Mouse (Mus musculus): Measurements from ENCODE around the gene Rs1. TPM values are rescaled to one million over a fixed set of nuclear protein-coding genes. Genes with fewer than 3 reads are reported as not detected.
"Not testable (repeated sequence)": the region's sequence is repeated elsewhere in the genome, so short reads cannot be mapped to it uniquely, and the experiment has no call there.

Gene Rs1
- not detected in 2 replicates for polyA plus RNA-seq (2012; rRNA removed)

DNA sequence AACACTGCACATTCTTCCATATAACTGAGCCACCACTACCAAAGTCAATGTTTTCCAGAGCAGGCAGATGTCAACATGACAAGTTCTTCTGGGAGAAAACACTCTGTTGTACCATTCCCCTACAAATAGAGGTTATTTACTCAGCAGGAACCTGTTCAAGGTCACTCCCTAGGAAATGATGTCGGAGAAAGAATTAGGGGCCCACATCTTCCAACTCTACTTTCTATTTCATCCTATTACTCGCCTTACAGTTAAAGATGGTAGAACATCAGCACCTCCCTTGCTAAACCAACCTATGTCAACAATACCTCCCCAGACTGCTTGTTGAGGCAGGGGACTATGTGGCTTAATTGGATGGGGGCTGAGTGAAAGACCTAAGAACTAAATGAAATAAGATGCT lies at the start of gene Rs1:
TSS of gene Rs1 (plus strand) at position 301 of the 400 bp plus-strand sequence.
- TF ChIP-seq POLR2A (IDR thresholded peaks at IDR 0.05; ENCODE audit: borderline replicate concordance, extremely low read depth, low read depth, low read length) = no peak
- no peak for TF ChIP-seq CTCF (IDR thresholded peaks at IDR 0.05; ENCODE audit: insufficient read depth, low read length)
- WGBS = 81% methylated on average over 2 of the region's 2 CpGs
- DNase-seq = no peak
- H3K4me3 ChIP-seq (replicated peaks; ENCODE audit: extremely low read depth, low read depth, low read length) = no peak within 1 kb of the TSS
- H3K4me1 ChIP-seq (ENCODE audit: control insufficient read depth, insufficient read depth, low read length) = no peaks in the 10 kb centered on the region

DNA sequence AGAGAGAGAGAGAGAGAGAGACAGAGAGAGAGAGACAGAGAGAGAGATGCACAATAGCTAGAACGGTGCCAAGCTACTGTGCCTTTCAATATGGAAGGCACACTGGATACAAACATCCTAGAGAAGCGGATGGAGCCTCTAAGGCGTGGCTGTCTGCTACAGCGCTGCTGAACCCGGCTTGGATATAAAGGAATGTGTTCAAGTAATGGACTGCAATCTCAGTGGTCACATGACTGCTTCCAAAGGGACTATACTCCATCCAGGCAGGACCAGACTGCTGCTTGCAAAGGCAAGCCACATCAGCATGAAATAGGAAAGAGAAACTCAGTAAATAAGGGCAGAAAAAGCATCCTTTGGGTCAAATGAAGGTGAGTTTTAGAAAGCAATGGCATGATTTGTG lies 32.2 kb upstream of the Rs1 start, which contains the start of gene Ppef1:
TSS of gene Ppef1 (minus strand) at position 116 of the 400 bp plus-strand sequence.
- no peaks in the 10 kb centered on the region for H3K4me1 ChIP-seq (ENCODE audit: control insufficient read depth, insufficient read depth, low read length)
- no peak for DNase-seq
- WGBS = 73% methylated on average over 5 of the region's 5 CpGs

DNA sequence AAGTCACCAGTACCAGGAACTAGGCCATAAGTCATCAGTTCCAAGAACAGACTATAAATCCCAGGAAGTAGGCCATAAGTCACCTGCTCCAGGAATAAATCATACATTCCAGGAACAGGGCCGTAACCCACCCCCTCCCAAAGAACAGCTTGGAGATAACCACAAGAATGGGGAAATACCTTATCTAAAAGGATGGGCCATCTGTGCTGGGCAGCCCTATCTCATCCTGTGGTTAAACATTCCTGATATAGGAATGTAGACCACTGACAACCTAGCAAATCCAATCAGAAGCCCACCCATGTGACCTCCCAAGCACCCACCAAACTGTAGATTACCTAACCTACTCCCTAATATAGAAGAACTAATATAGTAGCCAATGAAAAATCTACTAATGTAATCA lies 22.4 kb upstream of the Rs1 start:
- Histone ChIP-seq H3K4me3 (replicated peaks; ENCODE audit: extremely low read depth, low read depth, low read length) (no peak overlapping the region), H3K4me1 (ENCODE audit: control insufficient read depth, insufficient read depth, low read length) (no peaks in the 10 kb centered on the region)
- no peak for DNase-seq
- no peak for TF ChIP-seq CTCF (IDR thresholded peaks at IDR 0.05; ENCODE audit: insufficient read depth, low read length)
- no peak for TF ChIP-seq POLR2A (IDR thresholded peaks at IDR 0.05; ENCODE audit: borderline replicate concordance, extremely low read depth, low read depth, low read length)
- WGBS = 68% methylated on average over 1 of the region's 1 CpGs

More for the DNA sequence above, 32.2 kb upstream of the Rs1 start, which contains the start of gene Ppef1:
- no peak within 1 kb of the TSS for H3K4me3 ChIP-seq (replicated peaks; ENCODE audit: extremely low read depth, low read depth, low read length)
- no peak for TF ChIP-seq POLR2A (IDR thresholded peaks at IDR 0.05; ENCODE audit: borderline replicate concordance, extremely low read depth, low read depth, low read length)
- no peak for TF ChIP-seq CTCF (IDR thresholded peaks at IDR 0.05; ENCODE audit: insufficient read depth, low read length)

DNA sequence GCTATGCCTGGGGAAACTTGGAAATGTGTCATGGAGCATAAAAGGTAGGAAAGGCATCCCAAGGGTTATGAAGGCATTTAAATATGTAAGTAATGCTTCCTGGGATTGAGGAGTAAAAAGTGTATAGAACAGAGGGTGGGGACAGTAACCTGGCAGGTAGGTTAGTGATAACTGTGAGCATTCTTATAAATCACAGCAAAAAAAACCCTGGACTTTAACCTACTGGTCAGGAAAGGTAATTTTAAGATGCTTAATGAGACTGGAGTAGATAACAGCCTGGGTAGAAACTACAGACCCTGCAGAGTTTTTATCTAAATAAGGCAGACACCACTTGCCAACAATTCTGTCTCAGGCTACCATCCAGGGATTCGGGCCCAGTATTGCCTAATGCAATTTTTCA lies 19.2 kb upstream of the Rs1 start:
- Histone ChIP-seq H3K4me1 (ENCODE audit: control insufficient read depth, insufficient read depth, low read length) (no peaks in the 10 kb centered on the region), H3K4me3 (replicated peaks; ENCODE audit: extremely low read depth, low read depth, low read length) (no peak overlapping the region)
- DNase-seq = no peak
- TF ChIP-seq POLR2A (IDR thresholded peaks at IDR 0.05; ENCODE audit: borderline replicate concordance, extremely low read depth, low read depth, low read length) (no peak), CTCF (IDR thresholded peaks at IDR 0.05; ENCODE audit: insufficient read depth, low read length) (no peak)
- WGBS = 59% methylated on average over 1 of the region's 1 CpGs

DNA sequence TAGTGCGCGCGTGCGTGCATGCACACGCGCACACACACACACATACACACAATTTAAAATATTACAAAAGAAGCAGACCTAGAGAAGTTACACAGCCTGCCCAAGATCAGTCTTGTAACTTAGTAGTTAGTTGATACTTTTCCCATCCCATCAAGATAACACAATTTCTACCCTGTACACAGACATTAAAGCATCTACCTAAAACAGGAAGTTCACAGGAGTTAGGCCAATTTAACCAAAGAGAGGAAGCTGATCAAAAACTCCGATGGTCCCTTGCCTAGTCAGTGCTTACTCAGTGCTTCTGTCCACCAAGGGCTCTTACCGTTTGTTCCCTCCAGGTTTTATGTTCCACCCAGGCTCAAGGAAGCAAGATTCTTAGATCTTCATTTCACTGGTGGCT lies 17.0 kb upstream of the Rs1 start:
- Histone ChIP-seq H3K4me3 (replicated peaks; ENCODE audit: extremely low read depth, low read depth, low read length) (no peak overlapping the region), H3K4me1 (ENCODE audit: control insufficient read depth, insufficient read depth, low read length) (no peaks in the 10 kb centered on the region)
- 92% methylated on average over 8 of the region's 8 CpGs for WGBS
- DNase-seq = no peak
- TF ChIP-seq CTCF (IDR thresholded peaks at IDR 0.05; ENCODE audit: insufficient read depth, low read length) = no peak
- no peak for TF ChIP-seq POLR2A (IDR thresholded peaks at IDR 0.05; ENCODE audit: borderline replicate concordance, extremely low read depth, low read depth, low read length)

DNA sequence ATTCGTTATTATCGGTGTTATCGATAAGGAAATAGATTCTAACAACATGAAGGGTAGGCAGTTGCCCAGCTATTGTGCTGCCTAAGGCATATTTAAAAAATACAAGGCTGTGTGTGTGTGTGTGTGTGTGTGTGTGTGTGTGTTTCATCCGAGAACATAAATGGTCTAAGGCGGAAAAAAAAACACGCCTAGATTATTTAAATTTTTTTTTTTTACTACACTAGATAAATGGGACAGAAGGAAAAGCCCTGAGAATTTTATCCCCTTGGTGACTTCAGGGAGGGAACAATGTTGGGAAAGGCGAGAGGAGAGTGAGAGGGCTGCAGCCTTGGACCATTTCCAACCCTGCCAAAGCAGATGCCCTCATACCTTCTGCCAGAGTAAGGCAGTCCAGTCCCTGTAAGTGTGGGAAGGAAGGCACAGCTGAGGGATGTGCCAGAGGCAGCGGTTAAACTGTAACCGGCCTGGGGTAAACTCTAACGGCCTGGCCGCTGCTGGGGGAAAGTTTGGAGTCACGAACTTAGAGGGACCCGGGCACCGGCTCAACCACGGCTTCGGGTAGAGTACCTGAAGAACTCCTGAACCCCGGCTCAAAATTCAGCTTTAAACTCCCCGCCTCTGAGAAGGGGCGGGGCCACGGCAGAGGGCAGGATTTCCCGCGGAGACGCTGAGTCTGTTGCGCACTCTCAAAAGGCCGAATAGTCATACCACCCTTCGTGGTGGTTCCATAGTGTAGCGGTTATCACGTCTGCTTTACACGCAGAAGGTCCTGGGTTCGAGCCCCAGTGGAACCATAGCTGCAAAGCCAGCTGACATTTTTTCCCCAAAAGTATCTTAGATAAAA lies 2.2 kb upstream of the Rs1 start:
- no peak for TF ChIP-seq POLR2A (IDR thresholded peaks at IDR 0.05; ENCODE audit: borderline replicate concordance, extremely low read depth, low read depth, low read length)
- no peak for TF ChIP-seq CTCF (IDR thresholded peaks at IDR 0.05; ENCODE audit: insufficient read depth, low read length)
- Histone ChIP-seq H3K4me3 (replicated peaks; ENCODE audit: extremely low read depth, low read depth, low read length) (peak overlapping the region; percentile 95), H3K4me1 (ENCODE audit: control insufficient read depth, insufficient read depth, low read length) (no peaks in the 10 kb centered on the region)
- 31% methylated on average over 30 of the region's 30 CpGs for WGBS
- peak; percentile 90 for DNase-seq

DNA sequence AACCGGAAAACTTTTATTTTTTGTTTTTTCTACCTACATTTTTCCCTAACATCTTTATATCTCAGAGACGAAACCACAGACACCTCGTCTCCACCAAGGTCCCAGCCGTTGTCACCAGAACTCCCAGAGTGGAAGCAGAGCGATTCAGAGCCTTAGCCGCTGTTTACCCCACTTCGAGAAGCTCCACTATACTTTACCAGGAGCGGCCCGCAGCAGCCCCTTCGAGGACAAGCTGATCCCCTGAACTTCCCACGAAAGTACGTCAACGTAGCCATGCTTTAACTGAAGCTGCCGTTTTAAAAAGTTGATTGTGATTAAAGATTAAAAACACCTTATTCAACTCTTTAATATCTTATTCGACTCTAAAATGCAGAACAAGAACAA lies 1.6 kb upstream of the Rs1 start:
- Histone ChIP-seq H3K4me3 (replicated peaks; ENCODE audit: extremely low read depth, low read depth, low read length) (peak overlapping the region; percentile 95), H3K4me1 (ENCODE audit: control insufficient read depth, insufficient read depth, low read length) (no peaks in the 10 kb centered on the region)
- 34% methylated on average over 15 of the region's 15 CpGs for WGBS
- TF ChIP-seq CTCF (IDR thresholded peaks at IDR 0.05; ENCODE audit: insufficient read depth, low read length) (no peak), POLR2A (IDR thresholded peaks at IDR 0.05; ENCODE audit: borderline replicate concordance, extremely low read depth, low read depth, low read length) (no peak)
- no peak for DNase-seq

DNA sequence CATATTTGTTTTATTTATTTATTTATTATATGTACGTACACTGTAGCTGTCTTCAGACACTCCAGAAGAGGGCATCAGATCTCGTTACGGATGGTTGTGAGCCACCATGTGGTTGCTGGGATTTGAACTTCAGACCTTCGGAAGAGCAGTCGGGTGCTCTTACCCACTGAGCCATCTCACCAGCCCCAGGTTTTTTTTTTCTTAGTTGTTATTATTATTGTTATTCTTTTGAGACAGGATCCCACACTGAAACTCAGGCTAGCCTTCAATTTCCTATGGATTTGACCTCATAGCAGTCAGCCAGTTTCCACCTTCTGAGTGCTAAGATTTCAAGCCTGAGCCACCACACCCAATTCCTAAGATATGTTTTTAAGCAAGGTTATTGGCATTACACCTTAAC lies 1.8 kb downstream of the Rs1 start:
- not testable (repeated sequence) for H3K4me1 ChIP-seq (ENCODE audit: control insufficient read depth, insufficient read depth, low read length); DNase-seq; H3K4me3 ChIP-seq (replicated peaks; ENCODE audit: extremely low read depth, low read depth, low read length)
- 69% methylated on average over 5 of the region's 5 CpGs for WGBS

DNA sequence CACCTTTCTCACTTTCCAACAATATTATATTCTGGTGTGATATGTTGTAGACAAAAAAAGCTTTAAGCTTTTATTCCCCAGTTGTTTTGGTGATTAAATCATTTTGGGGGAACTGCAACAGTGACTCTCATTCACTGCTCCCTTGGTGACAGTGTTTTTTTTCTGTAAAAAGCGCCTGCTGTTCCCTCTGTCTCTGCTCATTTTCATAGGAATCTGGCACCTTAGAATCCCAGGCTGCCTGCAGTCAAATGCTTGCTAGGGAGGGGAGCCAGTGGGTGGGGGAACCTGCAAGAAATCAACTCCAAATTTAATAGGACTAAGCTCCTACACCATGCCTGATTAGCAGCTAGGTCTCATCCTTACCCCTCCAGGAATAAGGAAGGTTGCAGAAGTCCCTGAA lies 5.2 kb downstream of the Rs1 start:
- Histone ChIP-seq H3K4me3 (replicated peaks; ENCODE audit: extremely low read depth, low read depth, low read length) (no peak overlapping the region), H3K4me1 (ENCODE audit: control insufficient read depth, insufficient read depth, low read length) (no peaks in the 10 kb centered on the region)
- TF ChIP-seq POLR2A (IDR thresholded peaks at IDR 0.05; ENCODE audit: borderline replicate concordance, extremely low read depth, low read depth, low read length) (no peak), CTCF (IDR thresholded peaks at IDR 0.05; ENCODE audit: insufficient read depth, low read length) (no peak)
- no peak for DNase-seq
- 48% methylated on average over 1 of the region's 1 CpGs for WGBS

DNA sequence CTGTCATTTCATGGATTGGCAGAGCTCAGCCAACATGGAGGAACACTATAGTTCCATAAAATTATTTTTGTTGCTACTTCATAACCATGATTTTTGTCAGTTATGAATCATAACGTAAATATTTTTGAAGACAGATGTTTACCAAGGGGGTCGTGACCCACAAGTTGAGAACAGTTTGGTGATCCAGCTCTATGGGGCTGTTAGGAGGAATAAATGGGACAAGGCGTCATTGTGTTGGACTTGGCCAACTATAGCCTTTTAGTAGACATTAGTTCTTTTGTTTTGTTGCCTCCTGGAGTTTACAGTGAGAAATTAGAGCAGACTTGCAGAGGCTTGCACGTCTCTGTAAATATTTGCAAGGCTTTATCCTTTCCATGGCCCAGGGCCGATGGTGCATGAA lies 14.5 kb downstream of the Rs1 start:
- 63% methylated on average over 5 of the region's 5 CpGs for WGBS
- no peak for DNase-seq
- H3K4me3 ChIP-seq (replicated peaks; ENCODE audit: extremely low read depth, low read depth, low read length) = no peak overlapping the region
- no peaks in the 10 kb centered on the region for H3K4me1 ChIP-seq (ENCODE audit: control insufficient read depth, insufficient read depth, low read length)
- TF ChIP-seq CTCF (IDR thresholded peaks at IDR 0.05; ENCODE audit: insufficient read depth, low read length) (no peak), POLR2A (IDR thresholded peaks at IDR 0.05; ENCODE audit: borderline replicate concordance, extremely low read depth, low read depth, low read length) (no peak)

Measured in lung, adult 2 months (tissue).